Mouse (Mus musculus) kidney, adult 9 months (tissue): ENCODE measurements around the gene P2ry12.
A peak's percentile ranks its signal among the peaks of the same experiment; 100 is the strongest.

ENCODE experiments used
- DNase-seq: peaks from one replicate; pipeline ENCODE4 v3.0.0; 2022

P2ry12 gene

GRCm38 (mm10) chr3:59176871-59177270 is 85.8 kb downstream of the P2ry12 start:
- DNase-seq: no peak

GRCm38 (mm10) chr3:59175234-59175633 is 87.4 kb downstream of the P2ry12 start:
- DNase-seq: peak; percentile 27

- no peak for DNase-seq
Measured at GRCm38 (mm10) chr3:59174426-59175154, 88.1 kb downstream of the P2ry12 start.

GRCm38 (mm10) chr3:59169921-59170627 is 92.6 kb downstream of the P2ry12 start:
- DNase-seq: no peak

GRCm38 (mm10) chr3:59169215-59169614 is 93.5 kb downstream of the P2ry12 start:
- DNase-seq: no peak

GRCm38 (mm10) chr3:59168476-59168875 is 94.2 kb downstream of the P2ry12 start:
- DNase-seq: no peak

- no peak for DNase-seq
Measured at GRCm38 (mm10) chr3:59167417-59168054, 95.1 kb downstream of the P2ry12 start.
